Mouse (Mus musculus): ENCODE measurements around the gene Vmn2r84. TPM values are rescaled to one million over a fixed set of nuclear protein-coding genes. Genes with fewer than 3 reads are reported as not detected.
"Not testable (repeated sequence)": the region's sequence is repeated elsewhere in the genome, so short reads cannot be mapped to it uniquely, and the experiment has no call there.

Vmn2r84 gene
- polyA plus RNA-seq (2016; fragmentation: Nextera tagmentation; extraction: Ambion mirVana), result not detected in 2 replicates

DNA sequence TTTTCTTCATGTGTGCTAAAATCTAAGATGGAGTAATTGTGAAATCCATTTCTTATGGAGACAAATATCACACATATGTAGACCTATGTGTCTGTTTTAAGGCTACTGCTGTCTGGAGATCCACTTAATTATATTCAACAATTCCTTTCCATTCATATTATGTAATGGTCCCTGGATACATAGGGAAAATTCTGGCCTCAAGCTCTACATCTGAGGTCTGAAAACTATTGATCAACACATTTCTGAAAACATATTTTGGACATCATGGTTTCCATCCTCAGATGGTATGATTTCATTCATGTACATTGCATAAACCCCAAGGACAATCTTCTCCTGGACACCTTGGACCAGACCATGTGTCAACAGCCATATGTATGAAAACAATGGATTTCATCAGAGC is at the start of gene Vmn2r84:
Gene Vmn2r84 (minus strand): TSS at position 101 of the 400 bp plus-strand sequence.
- Histone ChIP-seq H3K27me3 (ENCODE audit: poor library complexity, severe bottlenecking) (no peaks in the 10 kb centered on the region), H3K36me3 (replicated peaks) (no peaks in the 10 kb centered on the region), H3K27ac (no peak within 1 kb of the TSS), H3K4me3 (no peak within 1 kb of the TSS), H3K4me1 (no peaks in the 10 kb centered on the region), H3K9me3 (no peaks in the 10 kb centered on the region)
- DNase-seq (ENCODE audit: extremely low spot score, low spot score), result no peak

- H3K27ac ChIP-seq; H3K27me3 ChIP-seq (ENCODE audit: poor library complexity, severe bottlenecking); H3K9me3 ChIP-seq; H3K4me1 ChIP-seq; DNase-seq (ENCODE audit: extremely low spot score, low spot score); H3K4me3 ChIP-seq; H3K36me3 ChIP-seq (replicated peaks): not testable (repeated sequence)
- WGBS, result 89% methylated on average over 11 of the region's 11 CpGs
These were observed 40.2 kb upstream of the Vmn2r84 start for GRCm38 (mm10) chr10:130434185-130434898.

DNA sequence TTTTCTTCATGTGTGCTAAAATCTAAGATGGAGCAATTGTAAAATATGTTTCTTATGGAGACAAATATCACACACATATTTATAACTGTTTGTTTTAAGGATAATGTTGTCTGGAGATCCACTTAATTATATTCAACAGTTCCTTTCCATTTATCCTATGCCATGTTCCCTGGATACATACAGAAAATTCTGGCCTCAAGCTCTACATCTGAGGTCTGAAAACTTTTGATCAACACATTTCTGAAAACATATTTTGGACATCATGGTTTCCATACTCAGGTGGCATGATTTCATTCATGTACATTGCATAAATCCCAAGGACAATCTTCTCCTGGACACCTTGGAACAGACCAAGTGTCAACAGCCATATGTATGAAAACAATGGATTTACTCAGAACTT is 35.5 kb upstream of the Vmn2r84 start, which contains the start of gene Vmn2r85:
Gene Vmn2r85 (minus strand): TSS at position 101 of the 400 bp plus-strand sequence.
- H3K4me3 ChIP-seq; DNase-seq (ENCODE audit: extremely low spot score, low spot score); H3K36me3 ChIP-seq (replicated peaks); H3K4me1 ChIP-seq; H3K9me3 ChIP-seq; H3K27me3 ChIP-seq (ENCODE audit: poor library complexity, severe bottlenecking); H3K27ac ChIP-seq: not testable (repeated sequence)

DNA sequence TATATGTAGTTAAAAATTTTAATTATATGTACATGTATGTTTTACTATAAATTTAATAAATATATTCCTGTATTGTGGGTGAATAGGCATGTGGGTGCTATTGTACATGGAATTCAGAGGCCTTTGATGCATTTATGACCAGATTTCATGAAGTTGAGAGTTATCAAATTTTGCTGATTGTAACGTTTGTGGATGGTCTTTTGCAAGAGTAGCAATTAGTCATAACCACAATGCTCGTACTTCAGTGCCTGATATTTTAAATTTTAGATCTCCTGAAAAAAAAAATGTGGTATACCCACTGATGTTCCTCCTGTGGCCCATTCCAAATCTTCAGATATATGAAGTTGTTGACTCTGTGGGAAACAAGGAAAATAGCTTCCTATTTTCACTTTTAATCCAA is 28.2 kb upstream of the Vmn2r84 start:
- not testable (repeated sequence) for H3K27ac ChIP-seq; H3K4me3 ChIP-seq; H3K27me3 ChIP-seq (ENCODE audit: poor library complexity, severe bottlenecking); H3K9me3 ChIP-seq; H3K36me3 ChIP-seq (replicated peaks); H3K4me1 ChIP-seq; DNase-seq (ENCODE audit: extremely low spot score, low spot score)
- 85% methylated on average over 2 of the region's 2 CpGs for WGBS

- Histone ChIP-seq H3K9me3 (no peaks in the 10 kb centered on the region), H3K36me3 (replicated peaks) (no peaks in the 10 kb centered on the region), H3K4me3 (no peak overlapping the region), H3K27ac (no peak overlapping the region), H3K27me3 (ENCODE audit: poor library complexity, severe bottlenecking) (no peaks in the 10 kb centered on the region), H3K4me1 (no peaks in the 10 kb centered on the region)
- no peak for DNase-seq (ENCODE audit: extremely low spot score, low spot score)
- WGBS, result 86% methylated on average over 3 of the region's 3 CpGs
These were observed 26.3 kb upstream of the Vmn2r84 start for GRCm38 (mm10) chr10:130420401-130420800.

DNA sequence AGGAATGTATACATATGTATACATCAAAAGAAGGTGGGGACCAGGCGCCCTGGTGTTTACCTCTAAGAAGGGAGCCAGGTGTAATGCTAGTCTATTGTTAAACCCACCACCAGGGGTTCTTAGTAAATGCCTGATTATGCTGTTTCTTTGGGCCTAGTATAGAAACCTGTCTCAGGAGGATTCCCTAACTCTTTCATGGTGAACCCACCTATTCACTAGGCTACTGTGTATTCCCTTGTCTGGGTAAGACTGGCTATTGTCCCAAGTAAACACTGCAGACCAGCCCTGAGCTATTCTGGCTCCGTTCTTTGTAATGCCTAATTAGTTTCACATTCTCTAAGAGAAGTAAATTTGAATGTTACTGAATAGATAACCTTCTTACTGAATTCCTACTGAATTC is 25.8 kb upstream of the Vmn2r84 start:
- not testable (repeated sequence) for H3K4me1 ChIP-seq; H3K4me3 ChIP-seq; H3K9me3 ChIP-seq; H3K27me3 ChIP-seq (ENCODE audit: poor library complexity, severe bottlenecking); H3K36me3 ChIP-seq (replicated peaks); H3K27ac ChIP-seq; DNase-seq (ENCODE audit: extremely low spot score, low spot score)
- WGBS, result 60% methylated on average over 2 of the region's 2 CpGs

GRCm38 (mm10) chr10:130416352-130416751 is 22.2 kb upstream of the Vmn2r84 start:
- H3K9me3 ChIP-seq; H3K36me3 ChIP-seq (replicated peaks); H3K4me3 ChIP-seq; H3K27ac ChIP-seq; DNase-seq (ENCODE audit: extremely low spot score, low spot score); H3K27me3 ChIP-seq (ENCODE audit: poor library complexity, severe bottlenecking); H3K4me1 ChIP-seq: not testable (repeated sequence)

DNA sequence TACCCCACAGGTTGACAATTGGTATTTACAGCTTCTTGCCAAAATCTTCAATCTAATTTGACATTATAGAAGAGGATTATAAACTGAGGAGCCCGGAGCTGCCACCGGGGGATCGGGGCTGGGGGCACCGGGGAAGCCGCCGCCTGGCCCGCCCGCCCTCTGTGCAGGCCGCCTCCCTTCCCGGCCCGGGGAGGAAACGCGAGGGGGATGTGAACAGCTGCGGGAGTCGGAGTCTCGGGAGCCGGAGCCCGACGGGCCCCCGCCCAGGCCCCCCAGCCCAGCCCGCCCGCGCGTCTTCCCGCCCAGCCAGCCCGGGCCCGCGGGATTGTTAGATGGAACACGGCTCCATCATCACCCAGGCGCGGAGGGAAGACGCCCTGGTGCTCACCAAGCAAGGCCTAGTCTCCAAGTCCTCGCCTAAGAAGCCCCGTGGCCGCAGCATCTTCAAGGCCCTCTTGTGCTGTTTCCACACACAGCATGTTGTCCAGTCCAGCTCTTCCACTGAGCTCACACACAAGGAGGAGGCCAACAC is 18.1 kb upstream of the Vmn2r84 start:
- H3K4me3 ChIP-seq; H3K27ac ChIP-seq; H3K9me3 ChIP-seq; H3K36me3 ChIP-seq (replicated peaks); H3K4me1 ChIP-seq; DNase-seq (ENCODE audit: extremely low spot score, low spot score); H3K27me3 ChIP-seq (ENCODE audit: poor library complexity, severe bottlenecking): not testable (repeated sequence)
- WGBS, result 78% methylated on average over 25 of the region's 35 CpGs

DNA sequence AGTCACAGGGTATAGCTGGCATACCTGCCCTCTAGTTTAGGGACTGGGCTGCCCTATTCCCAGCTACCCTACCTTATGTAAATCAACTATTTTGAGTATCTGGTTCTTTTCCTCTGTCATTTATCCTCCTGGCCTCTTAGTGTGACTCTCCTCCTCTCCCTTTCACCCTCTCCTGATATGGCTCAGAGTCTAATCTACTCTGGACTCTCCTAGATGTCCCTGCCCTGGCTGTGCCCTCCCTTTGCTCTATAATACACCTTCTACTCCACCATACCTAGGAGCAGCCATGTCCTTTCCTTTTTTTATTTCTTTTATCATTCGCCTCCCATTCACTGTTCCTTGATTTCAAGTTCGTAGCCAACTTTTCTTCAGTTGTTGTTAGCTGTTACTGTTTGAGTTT is 19.0 kb downstream of the Vmn2r84 start:
- Histone ChIP-seq H3K4me1 (no peaks in the 10 kb centered on the region), H3K9me3 (no peaks in the 10 kb centered on the region), H3K27ac (no peak overlapping the region), H3K27me3 (ENCODE audit: poor library complexity, severe bottlenecking) (no peaks in the 10 kb centered on the region), H3K4me3 (no peak overlapping the region), H3K36me3 (replicated peaks) (no peaks in the 10 kb centered on the region)
- no peak for DNase-seq (ENCODE audit: extremely low spot score, low spot score)
- 89% methylated on average over 2 of the region's 2 CpGs for WGBS

DNA sequence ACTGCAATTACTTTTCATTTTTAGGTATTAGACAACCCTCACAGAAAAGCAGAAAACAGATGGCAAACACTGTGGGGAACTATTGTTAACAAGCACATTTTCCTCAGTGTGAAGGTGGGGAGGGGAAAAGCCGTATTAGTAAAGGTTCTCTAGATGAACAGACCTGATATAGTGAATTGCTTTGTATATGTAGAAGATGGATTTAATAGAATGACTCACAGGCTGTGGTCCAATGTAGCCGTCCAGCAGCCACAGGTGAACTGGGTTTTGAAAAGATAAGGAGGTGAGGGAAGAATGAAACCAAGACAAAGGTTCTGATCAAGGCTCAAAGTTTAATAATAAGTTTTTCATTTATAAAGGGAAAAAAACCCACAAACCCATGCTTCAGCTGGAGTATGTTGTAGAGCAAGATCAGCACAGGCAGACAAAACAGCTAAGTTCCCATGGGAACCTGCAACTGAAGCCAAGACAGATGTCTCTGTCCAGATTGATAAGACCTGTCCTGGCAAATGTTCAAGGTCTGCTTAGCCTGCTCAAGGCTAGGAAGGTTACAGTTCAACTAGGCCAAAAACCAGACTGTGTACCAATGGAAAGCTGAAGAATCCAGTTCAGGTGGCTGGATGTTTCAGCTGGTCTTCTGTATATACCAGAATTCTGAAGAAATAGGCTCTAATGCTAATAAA is 21.5 kb downstream of the Vmn2r84 start:
- Histone ChIP-seq H3K36me3 (replicated peaks) (no peaks in the 10 kb centered on the region), H3K9me3 (no peaks in the 10 kb centered on the region), H3K4me3 (no peak overlapping the region), H3K27ac (no peak overlapping the region), H3K4me1 (no peaks in the 10 kb centered on the region), H3K27me3 (ENCODE audit: poor library complexity, severe bottlenecking) (no peaks in the 10 kb centered on the region)
- 90% methylated on average over 2 of the region's 2 CpGs for WGBS
- DNase-seq (ENCODE audit: extremely low spot score, low spot score), result no peak

DNA sequence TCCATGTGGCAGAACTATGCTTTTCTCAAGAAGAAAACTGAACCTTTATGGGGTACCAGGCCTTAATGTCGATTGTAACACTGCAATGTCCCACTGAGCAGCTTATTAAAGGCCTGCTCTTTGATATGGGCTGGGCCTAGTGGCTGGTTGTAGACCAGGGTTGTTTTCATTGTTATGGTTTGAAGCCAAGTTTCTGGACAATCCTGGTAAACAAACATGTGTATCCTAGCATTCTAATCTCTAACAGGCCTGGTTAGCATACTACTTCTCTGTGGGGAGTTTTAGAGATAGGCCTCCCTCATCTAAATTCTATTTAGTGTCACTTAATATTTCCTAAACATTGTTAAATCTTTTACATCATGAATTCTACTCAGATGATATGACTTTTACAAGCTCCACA is 22.5 kb downstream of the Vmn2r84 start:
- WGBS, result 69% methylated on average over 1 of the region's 1 CpGs
- no peak for DNase-seq (ENCODE audit: extremely low spot score, low spot score)
- Histone ChIP-seq H3K4me3 (no peak overlapping the region), H3K9me3 (no peaks in the 10 kb centered on the region), H3K36me3 (replicated peaks) (no peaks in the 10 kb centered on the region), H3K4me1 (no peaks in the 10 kb centered on the region), H3K27me3 (ENCODE audit: poor library complexity, severe bottlenecking) (no peaks in the 10 kb centered on the region), H3K27ac (no peak overlapping the region)

- no peak overlapping the region for H3K27ac ChIP-seq
- H3K4me1 ChIP-seq, result no peaks in the 10 kb centered on the region
- H3K9me3 ChIP-seq, result no peaks in the 10 kb centered on the region
- WGBS, result 93% methylated on average over 2 of the region's 2 CpGs
- no peaks in the 10 kb centered on the region for H3K27me3 ChIP-seq (ENCODE audit: poor library complexity, severe bottlenecking)
- H3K36me3 ChIP-seq (replicated peaks), result no peaks in the 10 kb centered on the region
- no peak for DNase-seq (ENCODE audit: extremely low spot score, low spot score)
- no peak overlapping the region for H3K4me3 ChIP-seq
These were observed 24.0 kb downstream of the Vmn2r84 start for GRCm38 (mm10) chr10:130370005-130370682.

DNA sequence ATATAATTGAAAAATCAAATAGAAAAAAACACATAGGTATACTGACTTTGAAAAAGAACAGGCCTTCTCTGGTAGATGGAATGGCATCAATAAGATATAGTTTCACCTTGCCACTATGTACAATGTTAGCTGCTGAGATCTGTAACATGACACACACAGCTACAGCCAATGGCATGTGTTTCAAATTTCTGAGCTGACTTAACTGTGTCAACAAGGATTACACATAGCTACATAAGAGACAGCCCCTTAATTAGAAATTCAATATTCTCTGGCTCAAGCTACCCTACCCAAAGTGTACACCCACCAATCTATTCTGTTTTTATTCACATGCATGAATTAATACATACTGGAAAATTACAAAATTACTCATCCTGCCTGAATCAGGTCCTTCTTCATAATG is 25.7 kb downstream of the Vmn2r84 start:
- H3K9me3 ChIP-seq, result no peaks in the 10 kb centered on the region
- H3K27me3 ChIP-seq (ENCODE audit: poor library complexity, severe bottlenecking), result no peaks in the 10 kb centered on the region
- no peak overlapping the region for H3K4me3 ChIP-seq
- DNase-seq (ENCODE audit: extremely low spot score, low spot score), result no peak
- H3K36me3 ChIP-seq (replicated peaks), result no peaks in the 10 kb centered on the region
- H3K27ac ChIP-seq, result no peak overlapping the region
- no peaks in the 10 kb centered on the region for H3K4me1 ChIP-seq

Data from forebrain, embryonic 10.5 days (tissue).